Mouse (Mus musculus) thymus, postnatal 10 days (tissue): ENCODE results near the gene Mpdu1.
"Not testable (repeated sequence)": the region's sequence is repeated elsewhere in the genome, so short reads cannot be mapped to it uniquely, and the experiment has no call there.

ENCODE experiments used
- DNase-seq, 2 experiments: peaks; one replicate each; pipeline ENCODE4 v3.0.0; 2021; ENCODE audit warnings: low spot score in 2 of 2

The Mpdu1 gene

GRCm38 (mm10) chr11:69662213-69662966 is at the start of gene Mpdu1:
Gene Mpdu1, minus strand, starts transcription at chr11:69662642.
- peak; percentile 91 to 93 for DNase-seq

GRCm38 (mm10) chr11:69711082-69711481 is 48.6 kb upstream of the Mpdu1 start:
- DNase-seq, result no peak

GRCm38 (mm10) chr11:69710470-69710869 is 48.0 kb upstream of the Mpdu1 start:
- no peak for DNase-seq

GRCm38 (mm10) chr11:69709554-69710446 is 47.4 kb upstream of the Mpdu1 start:
- no peak for DNase-seq

GRCm38 (mm10) chr11:69708614-69709265 is 46.3 kb upstream of the Mpdu1 start:
- DNase-seq, result no peak

GRCm38 (mm10) chr11:69707873-69708381 is 45.5 kb upstream of the Mpdu1 start:
- DNase-seq, result no peak

- no peak for DNase-seq
Measured at GRCm38 (mm10) chr11:69707480-69707847, 45.0 kb upstream of the Mpdu1 start.

- DNase-seq, result no peak
Measured at GRCm38 (mm10) chr11:69706775-69707479, 44.5 kb upstream of the Mpdu1 start.

- DNase-seq, result no peak
Measured at GRCm38 (mm10) chr11:69704613-69705010, 42.2 kb upstream of the Mpdu1 start.

- DNase-seq, result no peak
Measured at GRCm38 (mm10) chr11:69703814-69704612, 41.6 kb upstream of the Mpdu1 start.

GRCm38 (mm10) chr11:69703381-69703780 is 40.9 kb upstream of the Mpdu1 start:
- DNase-seq, result not testable (repeated sequence)

- not testable (repeated sequence) for DNase-seq
Measured at GRCm38 (mm10) chr11:69702886-69703285, 40.4 kb upstream of the Mpdu1 start.

GRCm38 (mm10) chr11:69699595-69699994 is 37.2 kb upstream of the Mpdu1 start:
- no peak for DNase-seq

GRCm38 (mm10) chr11:69698574-69698973 is 36.1 kb upstream of the Mpdu1 start:
- DNase-seq, result no peak

- no peak for DNase-seq
Measured at GRCm38 (mm10) chr11:69697396-69697795, 35.0 kb upstream of the Mpdu1 start.

- DNase-seq, result no peak
Measured at GRCm38 (mm10) chr11:69695361-69696181, 33.1 kb upstream of the Mpdu1 start, which contains the start of the genes Tnfsf12 and Tnfsfm13. Gene Tnfsf12, minus strand, starts transcription at chr11:69695849. Gene Tnfsfm13, minus strand, starts transcription at chr11:69696098.

GRCm38 (mm10) chr11:69695046-69695360 is 32.6 kb upstream of the Mpdu1 start:
- DNase-seq, result no peak

- no peak for DNase-seq
Measured at GRCm38 (mm10) chr11:69693421-69693965, 31.1 kb upstream of the Mpdu1 start.

- DNase-seq, result no peak
Measured at GRCm38 (mm10) chr11:69692863-69693262, 30.4 kb upstream of the Mpdu1 start.
